In the genomic region with DNA sequence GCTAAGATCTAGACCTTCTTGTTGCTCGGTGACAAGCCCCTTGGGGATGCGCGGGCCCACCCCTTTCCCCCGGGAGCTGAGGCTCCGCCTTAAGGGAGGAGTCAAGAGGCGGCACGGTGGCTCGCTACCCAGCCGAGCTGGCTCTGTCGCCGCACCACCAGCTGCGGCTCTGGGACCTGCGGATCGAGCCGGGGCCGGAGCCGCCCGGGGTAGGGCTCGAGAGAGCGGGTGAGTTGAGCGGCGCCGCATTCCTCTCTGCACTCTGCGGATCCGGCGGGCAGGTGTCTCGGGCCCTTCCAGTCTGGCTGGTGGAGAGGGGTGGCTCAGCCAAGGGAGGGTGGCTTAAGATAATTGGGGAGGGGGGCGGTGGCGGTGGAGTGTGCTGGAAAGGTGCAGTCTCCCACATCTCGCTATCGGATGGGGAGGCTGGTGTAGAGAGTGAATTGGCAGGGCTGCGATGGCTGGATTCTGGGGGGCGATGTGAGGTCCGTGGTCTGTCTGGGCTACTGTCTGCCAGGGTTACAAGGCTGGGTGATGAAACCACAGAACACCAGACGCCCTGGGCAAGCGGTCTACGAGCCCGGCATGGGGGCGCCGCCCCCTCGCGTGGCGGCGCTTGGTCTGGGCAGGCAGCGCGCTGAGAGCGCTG, we compare ENCODE assay signal across 8 mouse cellular contexts. TPM values are rescaled to one million over a fixed set of nuclear protein-coding genes. Genes with fewer than 3 reads are reported as not detected.
DNase-seq lines count a peak whose midpoint lies in the region; ATAC-seq and TF ChIP-seq lines count a peak whose summit lies in the region.

No protein-coding gene starts in this region.

- peaks cover 6% of the 10 kb centered on the region for H3K4me1 ChIP-seq in forebrain, embryonic 14.5 days (ENCODE audit: control insufficient read depth, insufficient read depth, low read length)
- H3K4me1 ChIP-seq in lung, embryonic 14.5 days (ENCODE audit: insufficient read depth): no peaks in the 10 kb centered on the region

- peak overlapping the region; percentile 75 for H3K9ac ChIP-seq in forebrain, embryonic 14.5 days (ENCODE audit: low read length)
- H3K9ac ChIP-seq in lung, embryonic 14.5 days: peak overlapping the region; percentile 50

- DNase-seq in A20 (ENCODE audit: low read depth, low spot score): peak; percentile 93
- DNase-seq in adrenal gland, postnatal 14 days: peak; percentile 76
- DNase-seq in forebrain, embryonic 14.5 days (ENCODE audit: low spot score): peak; percentile 87
- DNase-seq in layer of hippocampus, adult 8-10 months (ENCODE audit: low spot score in 2 of 2): peak; percentile 65 to 77
- DNase-seq in lung, embryonic 14.5 days: peak; percentile 75
- DNase-seq in thymus, postnatal 0 days (ENCODE audit: low spot score): peak; percentile 90

- no peaks in the 10 kb centered on the region for H3K9me3 ChIP-seq in forebrain, embryonic 14.5 days (replicated peaks; ENCODE audit: control insufficient read depth, low read length)
- H3K9me3 ChIP-seq in lung, embryonic 14.5 days (ENCODE audit: low read depth, low read length): no peaks in the 10 kb centered on the region

- H3K27ac ChIP-seq in forebrain, embryonic 14.5 days (ENCODE audit: low read depth, low read length): peak overlapping the region; percentile 44; the same call in 1 of the 2 replicates
- peak overlapping the region; percentile 27; the same call in 1 of the 2 replicates for H3K27ac ChIP-seq in lung, embryonic 14.5 days (ENCODE audit: low read depth)

- under 1% methylated on average over 47 of the region's 47 CpGs for WGBS in forebrain, embryonic 14.5 days
- WGBS in lung, embryonic 14.5 days: under 1% methylated on average over 46 of the region's 47 CpGs

- peak overlapping the region; percentile 99 for H3K4me2 ChIP-seq in forebrain, embryonic 14.5 days (ENCODE audit: low read length)
- peak overlapping the region; percentile 93 for H3K4me2 ChIP-seq in lung, embryonic 14.5 days

- no peak for TF ChIP-seq CTCF in lung, embryonic 14.5 days (IDR thresholded peaks at IDR 0.05; ENCODE audit: low read depth)

- peak; percentile 90 for ATAC-seq in forebrain, embryonic 14.5 days
- ATAC-seq in hematopoietic stem cell, adult 5-6 weeks (replicated peaks in 1 of 2; ENCODE audit: insufficient read depth in 1 of 2, low FRiP score in 2 of 2, low TSS enrichment in 1 of 2, low read depth in 1 of 2, poor library complexity in 2 of 2, severe bottlenecking in 2 of 2): peak; percentile 62 to 71
- peak; percentile 88 for ATAC-seq in lung, embryonic 14.5 days (ENCODE audit: insufficient read depth)
- ATAC-seq in neutrophil, adult 5-6 weeks (ENCODE audit: extremely low read depth, insufficient number of reproducible peaks, low FRiP score, poor library complexity, severe bottlenecking): peak; percentile 58

- peaks cover 18% of the 10 kb centered on the region for H3K27me3 ChIP-seq in forebrain, embryonic 14.5 days (replicated peaks; ENCODE audit: control insufficient read depth, insufficient read depth, low read length)
- H3K27me3 ChIP-seq in lung, embryonic 14.5 days (ENCODE audit: insufficient read depth, low read length): peaks cover 51% of the 10 kb centered on the region

- no peaks in the 10 kb centered on the region for H3K36me3 ChIP-seq in forebrain, embryonic 14.5 days (ENCODE audit: control insufficient read depth, insufficient read depth, low read length)
- no peaks in the 10 kb centered on the region for H3K36me3 ChIP-seq in lung, embryonic 14.5 days (ENCODE audit: insufficient read depth)

- peak overlapping the region; percentile 56 for H3K4me3 ChIP-seq in forebrain, embryonic 14.5 days (ENCODE audit: low read depth, low read length)
- H3K4me3 ChIP-seq in lung, embryonic 14.5 days (ENCODE audit: low read depth, low read length): peak overlapping the region; percentile 51

RNA-seq across cellular contexts. Expression of gene Ppp1r16b, which starts 1.9 kb away (rescaled TPM):
- total RNA-seq in adrenal gland, postnatal 14 days (2021): 11.5 and 16.0 TPM in 2 replicates
- 12.4 and 18.4 TPM in 2 replicates for polyA plus RNA-seq in forebrain, embryonic 14.5 days (2014; fragmentation: Nextera tagmentation; extraction: Ambion mirVana)
- total RNA-seq in hematopoietic stem cell, adult 5-6 weeks (2017): 3.9 and 5.6 TPM in 2 replicates
- total RNA-seq in layer of hippocampus, adult 8-10 months (2022): 100 to 1,000 TPM; 118 to 142 (median 128) TPM
- polyA plus RNA-seq in lung, embryonic 14.5 days (2014; fragmentation: Nextera tagmentation; extraction: Ambion mirVana): 16.3 and 17.6 TPM in 2 replicates
- 51.2 and 52.0 TPM in 2 replicates for total RNA-seq in neutrophil, adult 5-6 weeks (2017)
- polyA plus RNA-seq in thymus, postnatal 0 days (2015; fragmentation: Nextera tagmentation; extraction: Ambion mirVana): 45.4 and 58.3 TPM in 2 replicates

RNA-seq across cellular contexts. Expression of gene Actr5, which starts 42.5 kb away (rescaled TPM):
- 9.9 and 10.8 TPM in 2 replicates for total RNA-seq in adrenal gland, postnatal 14 days (2021)
- polyA plus RNA-seq in forebrain, embryonic 14.5 days (2014; fragmentation: Nextera tagmentation; extraction: Ambion mirVana): 10.4 and 12.8 TPM in 2 replicates
- 14.7 and 18.9 TPM in 2 replicates for total RNA-seq in hematopoietic stem cell, adult 5-6 weeks (2017)
- 10 to 100 TPM; 14.3 to 15.1 (median 14.7) TPM for total RNA-seq in layer of hippocampus, adult 8-10 months (2022)
- 12.5 and 15.5 TPM in 2 replicates for polyA plus RNA-seq in lung, embryonic 14.5 days (2014; fragmentation: Nextera tagmentation; extraction: Ambion mirVana)
- 29.6 and 32.8 TPM in 2 replicates for total RNA-seq in neutrophil, adult 5-6 weeks (2017)
- polyA plus RNA-seq in thymus, postnatal 0 days (2015; fragmentation: Nextera tagmentation; extraction: Ambion mirVana): 16.1 and 18.4 TPM in 2 replicates

RNA-seq across cellular contexts. Expression of gene Slc32a1, which starts 56.6 kb away (rescaled TPM):
- total RNA-seq in adrenal gland, postnatal 14 days (2021): 0.26 TPM in 1 of 2 replicates, not detected in the other
- polyA plus RNA-seq in forebrain, embryonic 14.5 days (2014; fragmentation: Nextera tagmentation; extraction: Ambion mirVana): 4.6 and 6.4 TPM in 2 replicates
- not detected in 2 replicates for total RNA-seq in hematopoietic stem cell, adult 5-6 weeks (2017)
- total RNA-seq in layer of hippocampus, adult 8-10 months (2022): 10 to 100 TPM; 62.7 to 69.9 (median 64.8) TPM
- not detected in 2 replicates for polyA plus RNA-seq in lung, embryonic 14.5 days (2014; fragmentation: Nextera tagmentation; extraction: Ambion mirVana)
- not detected in 2 replicates for total RNA-seq in neutrophil, adult 5-6 weeks (2017)
- polyA plus RNA-seq in thymus, postnatal 0 days (2015; fragmentation: Nextera tagmentation; extraction: Ambion mirVana): not detected in 2 replicates

Comparison
In these comparisons a context has a peak if more than half of its experiments do, and no peak if none do; other contexts are left out.
1. Peak in every context shown above with its lines: DNase-seq, ATAC-seq, H3K4me3 ChIP-seq and H3K27ac ChIP-seq.
2. RNA of gene Slc32a1, which starts 56.6 kb away (total RNA-seq): 62.7 to 69.9 TPM in layer of hippocampus, adult 8-10 months; not detected in neutrophil, adult 5-6 weeks, 0.26 TPM in adrenal gland, postnatal 14 days and not detected in hematopoietic stem cell, adult 5-6 weeks; every median in the first group is over 10 times any median in the second.